Mouse (Mus musculus): ENCODE results near the gene Thrb.

- TF ChIP-seq CTCF (IDR thresholded peaks at IDR 0.05; ENCODE audit: control insufficient read depth, insufficient read depth, low read length) (no peak), POLR2A (IDR thresholded peaks at IDR 0.05; ENCODE audit: borderline replicate concordance, control insufficient read depth, low read depth, low read length) (no peak)
Measured at GRCm38 (mm10) chr14:17661100-17661521, 1.1 kb downstream of the Thrb start.
